8 mouse cellular contexts compared by ENCODE assay signal in the genomic region with DNA sequence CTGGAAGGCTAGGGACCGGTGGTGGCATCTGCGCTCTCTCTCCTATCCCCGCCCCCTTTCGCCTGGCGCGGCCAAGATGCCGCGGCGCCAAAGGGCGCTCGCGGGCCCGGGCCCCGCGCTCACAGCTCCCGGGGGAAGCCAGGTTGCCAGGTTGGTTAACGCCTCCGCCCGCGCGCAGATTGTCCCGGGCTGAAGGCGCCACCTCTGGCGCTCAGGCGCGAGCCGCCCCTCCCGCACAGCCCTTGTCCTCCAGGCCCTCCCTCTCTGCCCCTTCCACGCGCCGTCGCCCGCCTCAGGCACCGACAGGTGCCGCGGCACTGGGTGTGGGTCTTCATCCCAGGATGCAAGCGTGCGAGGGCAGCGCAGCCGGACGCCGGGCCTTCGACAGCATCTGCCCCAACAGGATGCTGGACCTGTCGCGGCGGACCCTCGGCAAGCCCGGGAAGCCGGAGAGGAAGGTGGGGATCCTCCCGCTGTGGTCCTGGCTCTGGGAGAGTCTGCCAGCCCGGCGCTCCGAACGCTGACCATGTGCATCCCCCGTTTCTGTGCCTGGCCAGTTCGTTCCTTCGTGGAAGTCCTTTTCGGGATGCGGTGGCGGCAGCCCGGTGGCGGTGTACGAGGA. TPM values are rescaled to one million over a fixed set of nuclear protein-coding genes. Genes with fewer than 3 reads are reported as not detected.
A peak's percentile ranks its signal among the peaks of the same experiment; 100 is the strongest.
DNase-seq lines count a peak whose midpoint lies in the region; ATAC-seq lines count a peak whose summit lies in the region.

TSS of gene Mcidas (plus strand) at position 315 of the 622 bp plus-strand sequence.

- H3K9me3 ChIP-seq in hindbrain, embryonic 12.5 days (replicated peaks), result no peaks in the 10 kb centered on the region
- H3K9me3 ChIP-seq in liver, embryonic 12.5 days (replicated peaks), result no peaks in the 10 kb centered on the region

- peaks cover 95% of the 10 kb centered on the region for H3K27me3 ChIP-seq in hindbrain, embryonic 12.5 days
- peaks cover 98% of the 10 kb centered on the region for H3K27me3 ChIP-seq in liver, embryonic 12.5 days (replicated peaks)

- peaks cover 31% of the 10 kb centered on the region for H3K4me1 ChIP-seq in hindbrain, embryonic 12.5 days
- peaks cover 14% of the 10 kb centered on the region for H3K4me1 ChIP-seq in liver, embryonic 12.5 days

- ATAC-seq in hindbrain, embryonic 12.5 days (ENCODE audit: low FRiP score), result peak; percentile 34
- 0 out of 2 replicates have a peak, but pooled peaks have one; percentile 31 for ATAC-seq in liver, embryonic 12.5 days

- H3K4me2 ChIP-seq in hindbrain, embryonic 12.5 days (replicated peaks), result peak within 1 kb of the TSS; percentile 79
- peak within 1 kb of the TSS; percentile 66 for H3K4me2 ChIP-seq in liver, embryonic 12.5 days

- H3K4me3 ChIP-seq in hindbrain, embryonic 12.5 days, result peak within 1 kb of the TSS; percentile 40
- H3K4me3 ChIP-seq in liver, embryonic 12.5 days, result peak within 1 kb of the TSS; percentile 40

- no peak within 1 kb of the TSS for H3K27ac ChIP-seq in hindbrain, embryonic 12.5 days
- H3K27ac ChIP-seq in liver, embryonic 12.5 days, result no peak within 1 kb of the TSS

- 0% methylated on average over 63 of the region's 63 CpGs for WGBS in hindbrain, embryonic 12.5 days
- WGBS in liver, embryonic 12.5 days (ENCODE audit: insufficient replicate concordance), result under 1% methylated on average over 62 of the region's 63 CpGs

- H3K36me3 ChIP-seq in hindbrain, embryonic 12.5 days, result no peaks in the 10 kb centered on the region
- no peaks in the 10 kb centered on the region for H3K36me3 ChIP-seq in liver, embryonic 12.5 days

- peak; percentile 37 to 56 for DNase-seq in lung, adult 18-20 months
- no peak for DNase-seq in lung, postnatal 25 days (ENCODE audit: low spot score)
- DNase-seq in embryo, embryonic 10 days (ENCODE audit: low spot score), result peak; percentile 20
- DNase-seq in neural tube, embryonic 10.5 days (ENCODE audit: extremely low spot score, low spot score), result peak; percentile 58
- DNase-seq in frontal cortex, postnatal 10 days (ENCODE audit: low spot score in 2 of 2), result no peak
- DNase-seq in frontal cortex, postnatal 14 days (ENCODE audit: low spot score in 2 of 2), result no peak

- H3K9ac ChIP-seq in hindbrain, embryonic 12.5 days, result peak within 1 kb of the TSS; percentile 51
- H3K9ac ChIP-seq in liver, embryonic 12.5 days, result no peak within 1 kb of the TSS

RNA-seq across cellular contexts. Expression of gene Mcidas, which starts in this region (rescaled TPM):
- 1.6 and 1.7 TPM in 2 replicates for polyA plus RNA-seq in hindbrain, embryonic 12.5 days (2016; fragmentation: Nextera tagmentation; extraction: Ambion mirVana)
- polyA plus RNA-seq in liver, embryonic 12.5 days (2016; fragmentation: Nextera tagmentation; extraction: Ambion mirVana), result not detected in 2 replicates

Comparison
In these comparisons a context has a peak if more than half of its experiments do, and no peak if none do; other contexts are left out.
1. DNase-seq: peak in lung, adult 18-20 months (2 of 2), embryo, embryonic 10 days (single experiment) and neural tube, embryonic 10.5 days (single experiment); none in lung, postnatal 25 days (single experiment), frontal cortex, postnatal 10 days (0 of 2) and frontal cortex, postnatal 14 days (0 of 2).
2. Peak in ATAC-seq, H3K4me3 ChIP-seq and H3K4me2 ChIP-seq in liver, embryonic 12.5 days; RNA of the gene not detected or under 1 TPM.